Mouse (Mus musculus) forebrain, embryonic 11.5 days (tissue): Measurements from ENCODE around the gene Fth1. TPM values are rescaled to one million over a fixed set of nuclear protein-coding genes. Genes with fewer than 3 reads are reported as not detected.

Source experiments
- ATAC-seq: fragments of 200-750 bp; cut with Nextera tagmentation; replicated peaks from 2 replicates; pipeline ENCODE4 v1.8.0; 2017; ENCODE audit warnings: moderate TSS enrichment; ENCODE audit not compliant: low FRiP score
- DNase-seq: peaks from one replicate; pipeline ENCODE4 v3.0.0-alpha.2; 2017; ENCODE audit warnings: low spot score
- H3K27ac ChIP-seq: fragments of 300-500 bp; sonication (generic); 2 replicates; pipeline ENCODE4 v1.5.1; 2014; ENCODE audit warnings: low read depth, low read length
- H3K27me3 ChIP-seq: fragments of 300-500 bp; sonication (generic); 2 replicates; pipeline ENCODE4 v1.6.1; 2014; ENCODE audit warnings: mild to moderate bottlenecking, low read length, mixed read lengths; ENCODE audit not compliant: control insufficient read depth, insufficient read depth
- H3K36me3 ChIP-seq: fragments of 300-500 bp; sonication (generic); 2 replicates; pipeline ENCODE4 v1.6.1; 2014; ENCODE audit warnings: mild to moderate bottlenecking, low read length, moderate library complexity, mixed read lengths; ENCODE audit not compliant: control insufficient read depth, insufficient read depth
- H3K4me1 ChIP-seq: fragments of 300-500 bp; sonication (generic); replicated peaks from 2 replicates; pipeline ENCODE4 v1.6.1; 2014; ENCODE audit warnings: low read length, mixed read lengths; ENCODE audit not compliant: control insufficient read depth, insufficient read depth
- H3K4me2 ChIP-seq: fragments of 300-500 bp; sonication (generic); 2 replicates; pipeline ENCODE4 v1.6.1; 2014; ENCODE audit warnings: low read depth, mild to moderate bottlenecking, low read length, moderate library complexity, mixed read lengths; ENCODE audit not compliant: severe bottlenecking
- H3K4me3 ChIP-seq: fragments of 300-500 bp; sonication (generic); 2 replicates; pipeline ENCODE4 v1.5.1; 2014; ENCODE audit warnings: low read depth, low read length
- H3K9ac ChIP-seq: fragments of 300-500 bp; sonication (generic); 2 replicates; pipeline ENCODE4 v1.6.1; 2014; ENCODE audit warnings: low read length
- H3K9me3 ChIP-seq: fragments of 300-500 bp; sonication (generic); 2 replicates; pipeline ENCODE4 v1.6.1; 2016; ENCODE audit warnings: low read length, mixed read lengths; ENCODE audit not compliant: control insufficient read depth
- WGBS: fragments of 180-500 bp; shearing (Covaris S2); extraction: QIAGEN DNeasy Blood & Tissue Kit; methylation state at CpG from one replicate; pipeline ENCODE4 v1.1.7; 2014; 5-methylcytosine and 5-hydroxymethylcytosine counted together
- polyA plus RNA-seq: library from polyadenylated mRNA; unstranded; fragments of >200 nt; fragmentation: Nextera tagmentation; extraction: Ambion mirVana; gene quantifications from 2 replicates; pipeline ENCODE4 v1.2.1, GENCODE M21; 2014

Fth1 gene
- polyA plus RNA-seq, 1 experiment from 2014 or later, result 1,333 TPM

DNA sequence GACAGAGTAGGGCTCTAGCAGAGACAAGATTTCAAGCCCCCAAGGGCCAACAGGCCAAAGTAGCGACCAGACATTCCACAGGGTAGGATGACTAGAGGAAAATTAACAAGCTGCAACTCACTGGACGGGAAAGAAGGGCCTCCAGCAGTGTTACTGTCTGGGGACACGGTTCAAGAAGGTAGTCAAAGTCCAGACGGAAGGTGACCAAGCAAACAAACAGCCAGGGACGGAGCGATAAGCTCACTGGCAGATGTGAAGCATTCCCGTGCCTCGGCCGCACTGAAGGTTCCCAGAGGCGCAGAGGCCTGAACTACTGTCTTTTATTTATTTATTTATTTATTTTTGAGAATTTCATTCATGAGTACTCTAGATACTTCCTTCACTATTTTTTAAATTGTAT is 3.3 kb upstream of the Fth1 start:
- H3K4me3 ChIP-seq, result no peak overlapping the region
- WGBS, result 89% methylated on average over 10 of the region's 10 CpGs

DNA sequence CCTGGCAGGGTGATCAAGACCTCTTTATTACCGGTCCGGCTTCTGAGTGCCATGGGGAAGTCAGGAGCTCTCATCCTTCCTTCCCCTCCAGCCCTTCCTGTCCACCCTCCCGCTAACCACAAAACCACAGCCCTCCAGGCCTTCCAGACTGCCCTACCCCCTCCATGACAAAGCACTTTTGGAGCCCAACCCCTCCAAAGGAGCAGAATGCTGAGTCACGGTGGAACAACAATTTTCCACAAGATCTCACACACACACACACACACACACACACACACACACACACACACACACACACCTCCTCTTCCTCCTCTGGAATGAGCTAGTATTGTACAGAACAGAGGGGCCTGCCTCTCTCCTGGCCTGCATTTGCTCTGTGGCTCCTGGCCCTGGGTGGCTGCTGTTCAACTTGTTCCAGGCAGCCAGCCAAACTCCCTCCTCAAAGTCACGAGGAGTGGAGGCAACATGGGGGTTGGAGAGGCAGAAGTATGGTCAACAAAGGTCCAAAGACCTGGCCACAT is 1.9 kb upstream of the Fth1 start:
- Histone ChIP-seq H3K9ac (no peak overlapping the region), H3K27ac (no peak overlapping the region), H3K27me3 (no peaks in the 10 kb centered on the region), H3K9me3 (no peaks in the 10 kb centered on the region), H3K4me3 (no peak overlapping the region), H3K36me3 (no peaks in the 10 kb centered on the region), H3K4me1 (no peaks in the 10 kb centered on the region; the same call in 1 of the 2 replicates), H3K4me2 (no peak overlapping the region)
- no peak for ATAC-seq
- 61% methylated on average over 5 of the region's 5 CpGs for WGBS
- DNase-seq, result no peak

More for the DNA sequence above, 3.3 kb upstream of the Fth1 start:
- ATAC-seq (no peak), DNase-seq (no peak)
- no peaks in the 10 kb centered on the region for H3K36me3 ChIP-seq
- no peak overlapping the region for H3K27ac ChIP-seq
- H3K4me1 ChIP-seq, result no peaks in the 10 kb centered on the region
- H3K4me2 ChIP-seq, result no peak overlapping the region
- no peaks in the 10 kb centered on the region for H3K9me3 ChIP-seq
- no peaks in the 10 kb centered on the region for H3K27me3 ChIP-seq
- H3K9ac ChIP-seq, result no peak overlapping the region

DNA sequence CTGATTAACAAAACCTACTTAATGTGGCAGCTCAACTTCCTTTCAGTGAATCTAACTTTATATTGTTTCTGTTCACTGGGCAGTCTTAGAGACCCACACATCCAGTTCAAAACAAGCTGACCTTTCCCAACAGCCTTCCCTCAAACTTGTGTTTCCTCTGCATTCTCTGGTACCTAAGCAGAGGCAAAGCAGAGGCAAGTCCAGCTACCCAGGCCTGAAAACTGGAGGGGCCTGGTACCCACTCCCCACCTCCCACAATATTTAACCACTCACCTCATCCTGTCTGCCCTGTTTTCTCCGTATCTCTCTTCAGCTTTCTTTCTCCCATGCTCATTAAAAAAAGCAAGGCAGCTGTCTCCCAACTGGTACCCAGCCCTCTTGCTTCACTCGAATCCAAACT is 1.2 kb upstream of the Fth1 start:
- WGBS, result 80% methylated on average over 2 of the region's 2 CpGs

DNA sequence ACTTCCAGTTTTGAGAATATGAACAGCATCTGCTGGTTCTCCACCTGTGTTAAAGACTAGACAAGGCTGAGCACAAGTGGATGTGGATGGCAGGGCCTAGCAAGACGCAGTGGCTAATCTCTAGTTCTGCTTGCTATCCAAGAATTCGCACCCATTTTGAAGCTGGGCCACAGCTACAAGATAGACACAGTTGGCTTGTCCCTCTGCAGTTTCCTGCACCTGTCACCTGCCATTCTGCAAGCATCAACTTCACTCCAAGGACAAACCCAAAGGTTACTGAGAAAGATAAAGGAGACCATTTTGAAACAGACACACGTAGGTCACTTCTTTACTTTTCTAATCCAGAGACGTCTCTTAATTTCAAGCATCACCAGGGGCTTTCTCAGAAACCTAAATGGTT is 1.2 kb downstream of the Fth1 start:
- WGBS, result 66% methylated on average over 4 of the region's 4 CpGs
- Histone ChIP-seq H3K4me3 (peak overlapping the region; percentile 92; the same call in 1 of the 2 replicates), H3K27ac (peak overlapping the region; percentile 81; the same call in 1 of the 2 replicates), H3K27me3 (no peaks in the 10 kb centered on the region), H3K4me2 (peak overlapping the region; percentile 59), H3K9me3 (no peaks in the 10 kb centered on the region), H3K4me1 (peaks cover 3% of the 10 kb centered on the region; the same call in 1 of the 2 replicates), H3K9ac (peak overlapping the region; percentile 71), H3K36me3 (peaks cover 11% of the 10 kb centered on the region; the same call in 1 of the 2 replicates)
- DNase-seq (no peak), ATAC-seq (no peak)

More for the DNA sequence above, 1.2 kb upstream of the Fth1 start:
- Histone ChIP-seq H3K27me3 (no peaks in the 10 kb centered on the region), H3K4me2 (no peak overlapping the region), H3K4me3 (no peak overlapping the region), H3K9me3 (no peaks in the 10 kb centered on the region), H3K4me1 (peaks cover 3% of the 10 kb centered on the region; the same call in 1 of the 2 replicates), H3K27ac (no peak overlapping the region; the same call in 1 of the 2 replicates), H3K36me3 (no peaks in the 10 kb centered on the region), H3K9ac (no peak overlapping the region)
- no peak for ATAC-seq
- DNase-seq, result no peak

DNA sequence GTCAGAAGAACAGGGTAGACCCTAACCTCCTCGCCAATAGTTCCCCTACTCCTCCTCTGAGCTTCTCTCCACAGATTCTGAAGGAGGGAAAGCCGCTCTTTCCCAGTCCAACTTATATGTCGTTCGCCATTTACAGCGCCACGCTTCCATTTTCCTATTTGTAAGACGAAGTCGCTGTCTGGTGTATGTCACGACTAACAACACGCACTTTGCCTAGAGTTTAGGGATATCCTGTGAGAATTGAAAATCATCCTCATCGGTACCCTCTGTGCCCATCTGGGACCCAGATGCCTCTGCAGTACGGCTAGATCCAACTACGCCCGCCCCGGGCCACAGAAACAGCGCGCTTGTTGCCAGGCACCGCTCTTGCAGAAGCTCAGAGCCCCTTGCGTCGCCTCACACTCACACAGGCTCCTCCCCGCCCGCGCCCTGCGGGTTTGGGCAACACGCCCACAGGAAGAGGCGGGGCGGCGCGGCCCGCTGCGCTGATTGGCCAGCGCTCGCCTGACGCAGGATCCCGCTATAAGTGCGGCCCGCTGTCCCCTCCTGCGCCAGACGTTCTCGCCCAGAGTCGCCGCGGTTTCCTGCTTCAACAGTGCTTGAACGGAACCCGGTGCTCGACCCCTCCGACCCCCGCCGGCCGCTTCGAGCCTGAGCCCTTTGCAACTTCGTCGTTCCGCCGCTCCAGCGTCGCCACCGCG is 1.9 kb downstream of the Fth1 start:
- DNase-seq, result peak; percentile 99
- Histone ChIP-seq H3K4me3 (peak overlapping the region; percentile 92), H3K4me1 (peaks cover 3% of the 10 kb centered on the region; the same call in 1 of the 2 replicates), H3K9me3 (no peaks in the 10 kb centered on the region), H3K27ac (peak overlapping the region; percentile 81), H3K27me3 (no peaks in the 10 kb centered on the region), H3K36me3 (peaks cover 11% of the 10 kb centered on the region; the same call in 1 of the 2 replicates), H3K4me2 (peak overlapping the region; percentile 59), H3K9ac (peak overlapping the region; percentile 82)
- peak; percentile 99 for ATAC-seq
- under 1% methylated on average over 58 of the region's 59 CpGs for WGBS

DNA sequence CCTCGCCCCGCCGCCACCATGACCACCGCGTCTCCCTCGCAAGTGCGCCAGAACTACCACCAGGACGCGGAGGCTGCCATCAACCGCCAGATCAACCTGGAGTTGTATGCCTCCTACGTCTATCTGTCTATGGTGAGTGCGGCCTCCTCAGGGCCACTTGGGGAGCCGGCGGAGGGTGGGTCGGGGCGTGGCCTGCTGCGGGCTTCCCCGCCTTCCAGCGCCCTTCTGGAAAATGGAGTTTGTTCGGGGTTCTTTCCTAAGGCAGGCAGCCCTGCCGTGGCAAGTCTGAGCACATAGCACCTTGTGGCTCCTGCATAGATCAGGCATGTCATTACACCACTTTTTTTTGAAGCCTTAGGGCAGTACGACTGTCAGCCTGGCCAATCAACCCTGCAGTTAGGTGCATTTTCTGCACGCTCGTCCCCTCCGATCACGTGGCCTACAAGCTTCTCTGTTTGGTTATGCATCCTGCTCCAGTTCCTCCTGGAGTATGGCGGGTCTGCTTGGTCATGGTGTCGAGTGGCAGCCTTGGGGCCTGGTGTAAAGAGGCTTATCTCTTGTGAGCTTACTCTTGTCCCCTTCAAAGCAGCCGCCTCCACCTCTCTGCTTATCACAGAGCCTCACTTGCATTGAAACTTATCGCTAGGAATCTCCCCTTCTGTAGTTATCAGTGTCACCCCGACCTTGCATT is 2.6 kb downstream of the Fth1 start:
- Histone ChIP-seq H3K36me3 (peaks cover 11% of the 10 kb centered on the region; the same call in 1 of the 2 replicates), H3K4me1 (peaks cover 3% of the 10 kb centered on the region; the same call in 1 of the 2 replicates), H3K9me3 (no peaks in the 10 kb centered on the region), H3K4me2 (peak overlapping the region; percentile 59), H3K9ac (peak overlapping the region; percentile 82), H3K27me3 (no peaks in the 10 kb centered on the region), H3K4me3 (peak overlapping the region; percentile 92), H3K27ac (peak overlapping the region; percentile 81)
- ATAC-seq, result peak; percentile 78
- peak; percentile 69 for DNase-seq
- WGBS, result under 1% methylated on average over 31 of the region's 31 CpGs

DNA sequence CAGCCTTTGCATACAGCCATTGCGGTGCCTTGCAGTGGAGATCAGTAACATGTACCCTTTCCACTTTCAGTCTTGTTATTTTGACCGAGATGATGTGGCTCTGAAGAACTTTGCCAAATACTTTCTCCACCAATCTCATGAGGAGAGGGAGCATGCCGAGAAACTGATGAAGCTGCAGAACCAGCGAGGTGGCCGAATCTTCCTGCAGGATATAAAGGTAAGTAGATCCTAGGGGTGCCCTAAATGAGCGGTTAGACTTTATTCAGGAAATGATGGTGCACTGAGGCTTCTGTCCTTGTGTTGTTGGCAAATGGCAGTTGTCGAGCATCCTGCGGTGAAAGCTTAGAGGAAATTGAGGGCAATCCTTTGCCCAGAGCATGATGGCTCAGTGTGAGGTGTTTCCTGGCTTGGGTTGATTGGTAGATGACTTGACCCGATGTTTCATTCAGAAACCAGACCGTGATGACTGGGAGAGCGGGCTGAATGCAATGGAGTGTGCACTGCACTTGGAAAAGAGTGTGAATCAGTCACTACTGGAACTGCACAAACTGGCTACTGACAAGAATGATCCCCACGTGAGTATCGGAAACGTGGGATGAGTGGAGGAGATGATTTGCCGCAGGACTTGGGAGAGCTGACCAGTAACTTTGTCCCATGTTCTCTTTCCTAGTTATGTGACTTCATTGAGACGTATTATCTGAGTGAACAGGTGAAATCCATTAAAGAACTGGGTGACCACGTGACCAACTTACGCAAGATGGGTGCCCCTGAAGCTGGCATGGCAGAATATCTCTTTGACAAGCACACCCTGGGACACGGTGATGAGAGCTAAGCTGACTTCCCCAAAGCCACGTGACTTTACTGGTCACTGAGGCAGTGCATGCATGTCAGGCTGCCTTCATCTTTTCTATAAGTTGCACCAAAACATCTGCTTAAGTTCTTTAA is 4.0 kb downstream of the Fth1 start:
- Histone ChIP-seq H3K4me1 (peaks cover 3% of the 10 kb centered on the region; the same call in 1 of the 2 replicates), H3K27me3 (no peaks in the 10 kb centered on the region), H3K9me3 (no peaks in the 10 kb centered on the region), H3K36me3 (peaks cover 11% of the 10 kb centered on the region; the same call in 1 of the 2 replicates), H3K4me3 (peak overlapping the region; percentile 92), H3K9ac (no peak overlapping the region), H3K4me2 (peak overlapping the region; percentile 59), H3K27ac (no peak overlapping the region)
- WGBS, result 95% methylated on average over 20 of the region's 20 CpGs
- DNase-seq (no peak), ATAC-seq (no peak)
